Mouse (Mus musculus) heart, adult 18-20 months (tissue): ENCODE measurements around the gene Zbtb46. TPM values are rescaled to one million over a fixed set of nuclear protein-coding genes. Genes with fewer than 3 reads are reported as not detected.

Source experiments
- DNase-seq, 2 experiments: peaks; one replicate each; pipeline ENCODE4 v3.0.0; 2021 to 2022; ENCODE audit warnings: mixed read lengths in 1 of 2
- long read RNA-seq, 2 experiments: library from polyadenylated mRNA; stranded (forward); transcript quantifications; one replicate each; pipeline ENCODE4 v2.0.0; 2021
- total RNA-seq, 2 experiments: library from RNA; stranded (reverse); gene quantifications; 2 replicates each; pipeline ENCODE4 v1.2.3; 2021

Gene Zbtb46
- 10 to 100 TPM in 1 of 2 experiments, 1 to 10 TPM in 1; 9.4 to 11.2 TPM for total RNA-seq
- long read RNA-seq, experiment 1, full-length matches to known transcripts, result 11 of 16 reads
- long read RNA-seq, experiment 1, partial matches to known transcripts, result 0 of 16 reads
- long read RNA-seq, experiment 1, other reads (novel, unspliced or antisense), result 5 of 16 reads
- long read RNA-seq, experiment 2, full-length matches to known transcripts, result 5 of 8 reads
- long read RNA-seq, experiment 2, partial matches to known transcripts, result 0 of 8 reads
- long read RNA-seq, experiment 2, other reads (novel, unspliced or antisense), result 3 of 8 reads

DNA sequence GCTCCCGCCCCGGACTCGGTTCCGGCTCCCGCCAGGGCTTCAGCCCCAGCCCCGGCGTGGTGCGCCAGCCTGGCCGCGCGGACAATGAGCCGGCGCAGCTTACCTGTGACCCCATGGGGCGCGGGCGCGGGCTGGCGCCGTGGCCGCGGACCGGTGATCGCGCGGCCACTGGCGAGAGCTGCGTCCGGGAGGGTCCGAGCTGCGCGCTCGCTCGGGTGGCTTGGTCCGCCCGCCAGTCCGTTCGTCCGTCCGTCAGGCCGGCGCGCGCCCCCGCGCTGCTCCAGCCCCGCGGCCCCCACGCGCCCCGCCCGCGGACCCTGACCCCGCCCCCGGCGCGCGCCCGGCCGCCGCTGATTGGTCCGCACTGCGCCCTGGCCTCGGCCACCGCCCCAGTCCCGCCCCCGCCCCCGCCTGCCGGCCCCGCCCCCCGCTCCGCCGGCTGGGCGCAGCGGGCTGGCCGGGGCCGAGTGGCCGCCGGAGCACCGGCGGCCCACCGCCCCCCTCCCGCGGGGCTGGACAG is at the start of gene Zbtb46:
TSS of gene Zbtb46 (minus strand) at position 274 of the 520 bp plus-strand sequence.
- DNase-seq, result peak; percentile 89 to 93

DNA sequence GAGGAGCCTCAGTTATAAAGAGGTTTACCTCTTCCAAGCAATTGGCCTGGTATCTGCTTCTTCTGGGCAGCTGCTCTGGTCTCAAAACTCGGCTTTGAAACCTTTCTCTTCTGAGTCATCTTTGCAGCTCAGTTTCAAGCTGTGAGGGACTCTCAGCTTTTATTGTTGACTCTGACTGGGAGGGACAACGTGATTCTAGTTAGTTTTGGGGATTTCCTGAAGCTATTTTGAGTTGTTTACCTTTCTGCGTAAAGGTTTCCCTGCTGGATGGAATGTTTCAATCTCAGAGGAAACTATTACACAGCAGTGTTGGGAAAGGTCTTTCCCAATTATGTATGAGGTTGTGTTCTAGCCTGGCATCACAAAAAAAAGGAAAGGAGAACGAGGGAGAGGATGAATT is 39.4 kb upstream of the Zbtb46 start:
- no peak for DNase-seq

DNA sequence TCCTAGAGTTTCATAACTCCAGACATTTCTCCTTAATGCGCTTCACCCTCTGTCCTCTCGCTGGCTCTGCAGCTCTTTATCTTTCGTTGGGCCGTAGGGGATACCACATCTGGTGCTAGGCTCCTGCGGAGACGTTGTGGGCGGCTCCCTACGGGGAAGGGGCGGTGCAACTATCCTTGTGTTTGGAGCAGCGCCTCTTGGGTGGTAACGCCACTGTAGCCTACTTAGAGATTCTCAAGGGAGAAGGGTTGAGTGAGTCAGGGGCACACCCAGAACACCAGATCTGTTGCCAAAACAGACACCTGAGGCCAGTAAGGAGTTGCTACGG is 38.3 kb upstream of the Zbtb46 start:
- peak; percentile 76 to 85 for DNase-seq

DNA sequence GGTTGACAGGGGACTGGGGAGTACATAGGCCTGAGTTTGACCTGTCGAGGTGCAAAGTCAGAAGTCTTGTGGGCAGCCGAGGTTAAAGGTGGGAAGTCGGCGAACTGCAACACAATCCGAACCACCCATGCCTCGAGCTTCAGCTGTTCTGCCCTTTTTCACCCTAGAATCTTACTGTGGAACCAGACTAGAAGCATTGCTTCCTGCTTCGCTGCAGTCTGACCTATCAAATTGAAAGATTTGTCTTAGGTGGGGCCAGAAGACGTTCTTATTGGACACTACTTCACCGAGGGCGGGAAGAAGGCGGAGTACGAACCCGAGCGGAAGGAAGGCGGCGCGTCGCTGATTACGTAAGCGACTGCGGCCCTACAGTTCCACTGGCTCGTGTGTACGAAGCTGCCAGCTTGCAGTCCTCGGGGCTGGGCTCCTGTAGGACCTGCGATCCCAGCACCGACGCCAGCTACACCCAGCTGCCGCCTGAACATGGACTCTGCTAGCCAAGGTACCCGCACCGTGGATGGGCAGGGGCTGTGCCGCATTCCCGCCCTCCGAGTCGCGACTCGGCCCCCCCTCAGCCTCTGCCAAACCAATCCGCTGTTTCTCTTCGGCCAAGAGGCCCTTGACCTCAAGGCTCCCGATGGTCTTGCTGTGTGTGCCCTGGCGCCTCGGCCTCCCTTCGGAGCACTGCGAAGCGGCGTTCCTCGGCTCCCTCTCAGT is 37.8 kb upstream of the Zbtb46 start, which contains the start of gene Tpd52l2:
TSS of gene Tpd52l2 (plus strand) at position 312 of the 717 bp plus-strand sequence.
- peak; percentile 93 to 96 for DNase-seq

DNA sequence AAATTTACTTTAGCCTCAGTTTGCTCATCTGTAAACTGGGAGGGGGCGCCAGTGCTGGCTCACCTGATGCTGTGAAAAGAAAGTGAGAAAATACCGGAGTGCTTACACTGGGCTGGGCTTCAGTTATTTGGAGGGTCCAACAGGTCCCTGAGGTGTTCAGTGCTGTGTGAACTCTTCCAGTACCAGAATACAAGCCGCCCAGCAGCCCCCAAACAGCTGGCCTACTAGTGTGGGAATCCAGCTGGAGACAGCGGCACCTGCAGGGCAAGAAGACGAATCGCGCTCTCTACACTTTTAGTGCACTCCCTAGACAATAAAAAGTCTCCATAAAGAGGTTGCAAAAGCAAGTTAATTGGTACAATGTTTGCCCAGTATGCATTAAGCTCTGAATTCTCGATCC is 37.1 kb upstream of the Zbtb46 start:
- DNase-seq, result peak; percentile 70 to 77

DNA sequence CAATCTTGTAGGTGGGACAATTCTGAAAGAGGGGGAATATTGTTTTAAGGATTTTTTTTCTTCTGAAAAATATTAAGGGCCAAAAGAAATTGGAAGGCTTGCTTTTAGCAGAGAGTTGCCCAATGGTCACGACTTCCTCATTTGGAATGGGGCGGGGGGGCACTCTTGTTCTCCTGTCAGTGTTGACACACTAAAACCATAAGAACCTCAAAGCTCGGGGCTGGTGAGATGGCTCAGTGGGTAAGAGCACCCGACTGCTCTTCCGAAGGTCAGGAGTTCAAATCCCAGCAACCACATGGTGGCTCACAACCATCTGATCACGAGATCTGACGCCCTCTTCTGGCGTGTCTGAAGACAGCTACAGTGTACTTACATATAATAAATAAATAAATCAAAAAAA is 36.6 kb upstream of the Zbtb46 start:
- peak; percentile 17 to 25 for DNase-seq

DNA sequence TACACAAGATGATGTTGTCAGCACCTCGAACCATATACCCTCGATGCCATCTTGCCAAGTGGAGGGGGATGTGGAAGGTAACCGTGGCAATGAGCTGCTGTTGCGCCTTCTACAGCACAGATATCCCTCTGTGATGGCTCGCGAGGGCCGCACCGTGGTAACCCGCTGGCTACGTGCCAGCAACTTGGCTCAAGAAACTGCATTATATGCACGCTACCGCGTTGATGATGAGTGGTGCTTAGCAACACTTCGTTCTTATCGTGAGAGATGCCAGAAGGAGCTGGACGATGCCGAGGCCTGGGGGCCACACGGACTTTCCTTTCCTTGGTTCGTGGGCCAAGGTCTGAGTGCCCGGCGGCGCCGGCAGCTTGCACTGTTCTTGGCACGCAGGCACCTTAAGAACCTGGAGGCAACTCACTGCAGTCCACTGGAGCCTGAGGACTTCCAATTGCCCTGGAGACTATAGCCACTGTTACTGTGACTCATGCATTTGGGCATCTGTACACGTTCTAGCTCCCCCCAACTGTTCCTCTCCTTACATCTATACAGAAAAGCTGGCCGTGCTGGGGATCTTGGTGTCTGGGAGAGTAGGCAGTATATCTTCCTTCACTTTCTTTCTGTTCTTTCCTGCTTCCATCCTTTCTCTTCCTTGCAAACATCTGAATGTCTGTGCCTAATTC is 35.2 kb upstream of the Zbtb46 start:
- DNase-seq, result no peak

DNA sequence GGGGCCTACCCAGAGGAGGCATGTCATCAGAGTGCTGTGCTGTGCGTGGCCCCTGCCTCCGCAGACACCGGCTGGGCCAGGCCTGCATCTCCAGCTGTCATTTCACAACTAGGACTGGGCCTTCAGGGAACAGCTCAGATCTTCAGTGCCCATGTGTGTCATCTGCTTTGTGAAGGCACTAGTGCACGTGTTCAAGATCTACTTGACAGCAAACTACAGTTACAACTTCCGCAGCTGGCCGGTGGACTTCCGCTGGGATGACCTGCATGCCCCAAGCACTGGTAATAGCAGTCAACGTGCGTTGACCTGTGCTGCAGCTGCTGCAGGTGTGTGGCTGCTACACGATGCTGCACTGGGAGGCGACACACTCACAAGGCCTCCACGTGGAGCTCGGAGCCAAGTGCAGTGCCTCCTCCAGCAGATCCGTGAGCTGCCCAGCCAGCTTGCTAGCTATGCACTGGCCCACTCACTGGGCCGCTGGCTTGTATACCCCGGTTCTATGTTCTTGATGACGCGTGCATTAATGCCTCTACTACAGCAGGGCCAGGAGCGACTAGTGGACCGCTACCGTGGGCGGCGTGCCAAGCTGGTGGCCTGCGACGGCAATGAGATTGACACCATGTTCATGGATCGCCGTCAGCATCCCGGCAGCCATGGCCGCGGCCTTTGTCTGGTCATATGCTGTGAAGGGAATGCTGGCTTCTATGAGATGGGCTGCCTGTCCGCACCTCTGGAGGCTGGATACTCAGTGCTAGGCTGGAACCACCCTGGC is 34.1 kb upstream of the Zbtb46 start, which contains the start of gene Abhd16b:
TSS of gene Abhd16b (plus strand) at position 51 of the 772 bp plus-strand sequence.
- DNase-seq, result no peak

DNA sequence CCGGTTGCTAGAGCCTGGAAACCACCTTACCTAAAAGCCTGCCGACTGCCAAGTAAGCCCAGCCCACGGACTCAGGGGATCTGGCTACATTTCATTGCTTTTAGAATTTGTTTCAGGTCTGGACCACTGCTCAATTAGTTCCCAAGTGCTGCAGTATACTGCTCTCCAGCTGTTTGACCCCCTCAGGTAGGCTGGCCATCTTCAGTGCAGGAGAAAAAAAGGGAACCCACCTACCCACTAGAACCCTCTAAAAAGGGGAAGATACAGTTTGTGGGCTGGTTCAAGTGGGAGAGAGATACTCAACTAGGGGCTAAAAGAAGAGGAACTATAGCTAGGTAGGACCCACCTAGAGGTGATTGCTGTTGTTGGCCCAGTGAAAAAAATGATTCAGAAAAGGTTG is 33.0 kb upstream of the Zbtb46 start:
- DNase-seq, result no peak

DNA sequence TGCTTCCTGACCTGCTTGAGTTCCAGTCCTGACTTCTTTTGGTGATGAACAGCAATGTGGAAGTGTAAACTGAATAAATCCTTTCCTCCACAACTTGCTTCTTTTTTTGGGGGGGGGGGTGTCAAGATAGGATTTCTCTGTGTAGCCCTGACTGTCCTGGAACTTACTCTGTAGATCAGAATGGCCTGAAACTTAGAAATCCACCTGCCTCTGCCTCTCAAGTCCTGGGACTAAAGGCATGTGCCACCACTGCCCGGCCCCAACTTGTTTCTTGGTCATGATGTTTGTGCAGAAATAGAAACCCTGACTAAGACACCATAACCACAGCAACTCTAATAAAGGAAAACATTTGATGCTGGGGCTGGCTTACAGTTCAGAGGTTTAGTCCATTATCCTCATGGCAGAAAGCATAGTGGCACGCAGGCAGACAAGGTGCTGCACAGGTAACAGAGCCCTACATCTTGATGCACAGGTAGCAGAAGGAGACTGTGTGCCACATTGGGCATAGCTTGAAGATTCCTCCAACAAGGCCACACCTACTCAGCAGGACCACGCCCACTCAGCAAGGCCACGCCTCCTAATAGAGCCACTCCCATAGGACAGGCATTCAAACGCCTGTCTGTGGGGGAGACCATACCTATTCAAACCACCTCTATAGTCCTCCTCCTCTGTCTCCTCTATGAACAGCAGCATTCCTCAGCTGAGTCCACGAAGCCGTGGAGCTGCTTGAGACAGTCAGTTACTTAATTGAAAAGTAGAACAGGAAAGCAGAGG is 32.4 kb upstream of the Zbtb46 start:
- no peak for DNase-seq

DNA sequence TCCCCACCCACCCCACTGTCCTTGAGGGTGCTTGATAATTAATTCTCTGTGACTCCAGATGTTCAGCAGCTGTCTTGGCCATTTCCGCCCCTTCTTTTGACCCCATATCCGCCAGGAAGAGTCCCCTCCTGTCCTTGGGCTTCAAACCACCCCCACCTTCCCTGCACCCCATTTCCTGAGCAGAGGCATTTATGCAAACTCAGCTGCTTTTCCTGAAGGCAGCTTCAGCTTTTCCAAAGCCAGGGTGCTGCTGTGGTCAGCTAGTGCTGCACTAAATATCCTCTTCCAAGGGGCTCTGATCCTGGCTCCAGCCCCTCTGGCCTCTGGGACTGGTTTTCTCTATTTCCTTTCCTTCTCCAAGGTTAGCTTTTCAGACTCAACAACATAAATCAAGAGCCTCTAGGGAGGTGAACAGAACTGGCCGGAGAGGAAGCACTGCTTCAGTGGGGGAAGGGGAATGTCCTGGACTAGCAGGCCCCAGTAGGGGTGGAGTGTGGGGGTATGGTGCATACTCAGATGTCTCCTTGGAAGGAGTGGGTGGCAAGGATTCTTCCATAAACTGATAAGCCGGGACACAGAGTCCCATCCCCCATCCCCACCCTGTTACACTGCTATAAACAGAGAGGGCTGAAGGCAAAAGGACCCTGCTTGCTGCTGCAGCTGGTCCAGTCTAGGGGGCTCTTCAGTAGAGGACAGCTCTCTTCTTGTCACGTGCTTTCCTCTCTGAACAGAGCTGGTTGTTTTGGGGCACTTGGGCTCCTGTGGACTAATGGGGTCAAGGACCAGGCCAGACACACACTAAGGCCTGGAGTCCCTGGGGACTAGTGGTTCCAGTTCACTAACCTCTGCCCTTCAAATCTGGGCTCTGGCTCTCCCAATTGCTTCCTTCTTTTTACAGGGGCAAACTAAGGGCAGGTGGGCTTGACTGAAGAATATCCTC is 28.4 kb upstream of the Zbtb46 start:
- DNase-seq, result peak; percentile 67 to 80

DNA sequence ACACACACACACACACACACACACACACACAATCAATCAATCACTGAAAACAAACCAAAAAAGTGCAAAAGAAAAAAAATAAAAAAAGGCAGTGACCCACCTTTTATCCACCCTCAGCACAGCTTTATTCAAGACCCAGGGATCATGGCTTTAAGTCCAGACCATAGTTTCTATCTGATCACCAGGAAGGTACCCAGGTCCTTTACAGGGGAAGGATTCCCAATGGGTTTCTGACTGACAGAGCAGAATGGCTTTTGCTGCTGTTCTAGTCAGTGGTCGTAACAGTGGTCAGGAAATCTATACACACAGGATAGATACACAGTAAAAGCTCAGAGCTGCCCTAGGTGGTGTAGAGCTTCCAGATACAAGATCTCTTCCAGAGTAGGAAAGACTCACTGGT is 26.5 kb upstream of the Zbtb46 start:
- DNase-seq, result no peak

DNA sequence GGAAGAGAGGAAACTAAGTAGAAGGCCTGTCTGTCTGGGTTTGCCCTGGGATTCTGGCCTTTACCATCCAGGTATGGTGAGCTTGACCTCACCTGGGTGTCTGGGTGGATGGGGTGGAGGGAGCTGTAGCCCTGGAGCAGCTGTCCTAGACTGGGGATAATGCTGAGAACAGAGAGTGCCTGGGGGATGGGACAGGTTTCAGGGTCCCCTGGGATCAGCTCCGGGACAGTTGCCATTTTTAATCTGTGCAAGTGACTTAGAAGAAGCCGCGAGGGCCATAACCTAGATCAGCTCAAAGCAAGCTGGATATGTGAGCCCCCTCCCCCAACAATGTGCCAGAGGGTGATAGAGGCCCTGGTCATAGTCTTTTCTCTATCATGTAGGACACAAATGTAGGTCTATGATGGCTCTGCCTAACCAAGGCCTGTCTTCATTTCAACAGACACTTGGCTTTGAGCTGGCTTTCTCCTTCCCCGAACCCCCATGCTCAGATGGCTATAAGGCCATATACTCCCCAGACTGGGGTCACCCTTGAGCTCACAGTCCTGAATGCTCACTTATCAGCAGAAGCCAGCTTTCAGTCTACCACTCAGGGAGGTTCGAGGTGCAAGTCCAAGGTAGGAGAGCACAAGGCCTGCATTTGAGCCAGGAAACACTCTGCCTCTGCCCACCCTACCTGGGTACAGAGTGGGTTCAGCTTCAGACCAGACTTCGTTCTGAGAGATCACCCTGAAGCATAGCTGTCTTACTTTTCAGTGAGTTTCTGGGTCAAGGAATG is 25.4 kb upstream of the Zbtb46 start:
- DNase-seq, result peak; percentile 45 to 56

DNA sequence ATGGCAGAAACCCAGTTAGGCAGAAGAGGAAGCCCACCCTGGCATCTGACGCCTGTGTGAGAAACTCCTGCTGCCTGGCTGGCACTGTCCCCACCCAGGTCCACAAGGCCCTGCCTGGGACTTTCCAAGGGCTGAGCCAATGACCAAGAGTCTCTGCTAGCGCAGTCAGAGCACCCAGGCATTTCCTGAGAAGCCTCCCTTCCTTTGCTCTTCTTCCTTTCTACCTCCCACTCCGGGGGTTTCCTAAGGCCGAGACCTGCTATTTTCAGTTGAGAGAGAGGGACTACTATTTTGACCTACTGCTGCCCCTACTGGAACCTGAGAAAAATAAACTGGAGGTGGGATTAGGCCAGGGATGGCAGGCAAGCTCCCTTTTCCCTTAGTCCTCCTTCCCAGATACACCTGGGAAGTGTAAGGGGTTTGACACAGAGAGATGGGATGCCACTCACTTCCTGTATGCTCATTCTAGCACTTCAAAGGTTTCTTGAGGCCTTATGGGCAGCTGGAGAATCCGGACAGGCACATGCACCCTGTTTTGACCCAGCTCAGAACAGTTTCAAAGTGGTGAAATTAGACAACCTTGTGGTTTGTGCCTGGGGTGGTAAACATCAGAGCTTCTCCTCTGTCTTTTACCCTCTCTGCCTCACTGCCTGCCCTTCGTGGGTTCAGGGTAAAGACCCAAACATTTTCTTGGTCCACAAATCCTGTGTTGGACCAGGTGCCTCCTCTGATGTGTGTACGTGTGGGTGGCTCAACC is 24.5 kb upstream of the Zbtb46 start:
- DNase-seq, result peak; percentile 77 to 85

DNA sequence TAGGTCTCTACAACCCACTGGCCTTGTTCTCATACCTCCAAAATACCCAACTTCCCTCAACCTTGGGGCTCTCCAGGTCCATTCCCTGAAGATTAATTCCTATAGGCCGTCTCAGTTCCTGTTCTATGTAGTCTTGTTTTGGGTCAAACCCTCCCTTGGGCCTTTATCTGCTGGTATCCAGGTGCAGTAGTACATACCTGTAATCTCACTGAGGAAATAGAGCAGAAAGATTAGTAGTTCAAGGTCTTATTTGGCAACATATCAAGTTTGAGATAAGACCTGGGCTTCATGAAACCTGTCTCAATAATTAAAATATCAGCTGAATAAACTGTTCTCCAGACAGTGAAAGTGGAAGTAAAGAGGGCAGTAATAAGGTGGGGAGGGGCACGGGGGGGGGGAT is 23.9 kb upstream of the Zbtb46 start:
- DNase-seq, result no peak

DNA sequence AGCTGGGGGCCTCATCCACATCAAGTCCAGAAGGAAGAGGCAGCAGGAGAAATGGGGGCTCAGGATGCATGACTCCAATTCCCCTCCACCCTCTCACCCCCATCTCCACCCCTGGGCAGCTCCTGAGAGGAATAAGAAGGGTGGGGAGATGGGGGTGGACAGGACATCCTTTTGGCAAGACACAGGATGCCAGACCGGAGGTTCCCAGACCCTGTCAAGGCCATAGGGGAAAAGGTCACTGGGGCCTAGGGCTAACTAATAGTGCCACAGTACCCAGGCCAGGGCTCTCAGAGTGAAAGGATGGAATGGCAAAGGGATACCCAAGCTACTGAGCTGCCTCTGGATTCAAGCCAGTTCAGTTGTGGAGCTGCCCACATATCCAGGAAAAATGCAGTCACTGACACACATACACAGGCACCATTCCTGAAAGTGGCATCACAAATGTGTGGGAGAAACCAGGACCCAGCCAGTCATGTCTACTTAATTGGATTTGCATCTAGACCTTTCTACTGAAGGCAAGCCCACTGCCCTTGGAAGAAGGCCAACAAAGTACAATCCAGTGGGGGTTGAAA is 13.1 kb upstream of the Zbtb46 start:
- peak in 1 of 2 experiments; percentile 71 for DNase-seq

DNA sequence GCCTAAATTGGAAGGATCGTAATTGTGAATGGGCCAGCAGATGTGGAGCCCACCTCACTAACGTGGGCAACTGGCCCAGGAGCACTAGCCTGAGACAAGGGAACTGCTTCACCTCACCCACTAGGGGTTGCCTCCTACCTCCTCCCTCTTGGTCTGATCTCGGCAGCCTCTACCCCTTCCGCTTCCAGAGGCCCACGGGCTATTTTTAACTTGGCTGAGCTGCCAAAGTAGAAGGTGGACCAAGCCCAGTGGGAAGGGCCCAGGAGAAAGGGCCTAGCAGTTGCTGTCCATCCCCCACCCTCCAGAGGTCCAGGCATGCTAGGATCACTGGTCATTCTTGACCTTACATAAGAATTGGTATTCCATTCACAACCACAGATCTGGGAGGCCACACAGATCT is 12.0 kb upstream of the Zbtb46 start:
- peak; percentile 75 to 91 for DNase-seq

DNA sequence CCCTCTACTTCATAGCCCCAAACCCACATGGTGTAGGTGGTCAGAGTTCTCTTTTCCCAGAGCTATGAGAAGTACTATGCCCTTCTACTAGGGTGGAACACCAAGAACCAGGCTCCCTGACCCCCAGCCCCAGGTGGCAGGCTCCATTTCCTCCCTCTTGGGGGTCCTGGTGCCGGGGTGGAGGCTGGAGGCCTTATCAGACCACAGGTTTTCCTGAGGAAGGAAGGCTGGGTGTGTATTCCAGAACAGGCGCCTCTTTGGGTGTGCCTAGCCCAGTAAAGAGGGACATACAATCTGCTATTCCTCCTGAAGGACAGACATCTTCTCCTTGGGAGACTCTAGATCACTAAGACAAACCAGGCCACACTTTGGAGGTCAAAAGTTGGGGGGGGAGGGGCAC is 11.1 kb upstream of the Zbtb46 start:
- DNase-seq, result peak in 1 of 2 experiments; percentile 86
